Mouse (Mus musculus): ENCODE measurements around the gene Clstn2.

DNA sequence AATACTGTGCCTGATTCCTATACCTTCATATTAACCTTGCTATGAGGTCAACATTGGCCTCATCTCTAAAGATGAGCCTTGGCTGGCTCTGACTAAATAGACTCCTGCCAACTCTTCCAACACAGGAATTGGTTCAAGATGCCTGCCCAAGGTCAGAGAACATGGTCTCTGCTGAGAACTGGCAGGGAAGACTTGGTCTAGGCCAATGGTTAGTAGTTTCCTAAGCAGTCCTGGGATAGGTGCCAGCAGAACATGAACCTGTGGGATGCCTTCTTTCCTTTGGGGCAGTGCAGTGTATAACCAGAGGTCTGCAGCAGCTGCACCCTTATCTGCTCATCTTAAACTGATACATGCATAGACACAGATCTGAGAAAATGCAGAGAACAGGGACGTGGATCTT, 505.7 kb downstream of the Clstn2 start:
- TF ChIP-seq POLR2A (IDR thresholded peaks at IDR 0.05; ENCODE audit: borderline replicate concordance, low read depth, low read length): no peak
- TF ChIP-seq CTCF (IDR thresholded peaks at IDR 0.05; ENCODE audit: low read depth, low read length): no peak
